Mouse (Mus musculus) spleen, postnatal 4 days (tissue): ENCODE results near the gene Zg16.
"Not testable (repeated sequence)": the region's sequence is repeated elsewhere in the genome, so short reads cannot be mapped to it uniquely, and the experiment has no call there.

Experiments used
- DNase-seq, 2 experiments: peaks; one replicate each; pipeline ENCODE4 v3.0.0; 2022; ENCODE audit warnings: low spot score in 2 of 2

Zg16 gene

DNA sequence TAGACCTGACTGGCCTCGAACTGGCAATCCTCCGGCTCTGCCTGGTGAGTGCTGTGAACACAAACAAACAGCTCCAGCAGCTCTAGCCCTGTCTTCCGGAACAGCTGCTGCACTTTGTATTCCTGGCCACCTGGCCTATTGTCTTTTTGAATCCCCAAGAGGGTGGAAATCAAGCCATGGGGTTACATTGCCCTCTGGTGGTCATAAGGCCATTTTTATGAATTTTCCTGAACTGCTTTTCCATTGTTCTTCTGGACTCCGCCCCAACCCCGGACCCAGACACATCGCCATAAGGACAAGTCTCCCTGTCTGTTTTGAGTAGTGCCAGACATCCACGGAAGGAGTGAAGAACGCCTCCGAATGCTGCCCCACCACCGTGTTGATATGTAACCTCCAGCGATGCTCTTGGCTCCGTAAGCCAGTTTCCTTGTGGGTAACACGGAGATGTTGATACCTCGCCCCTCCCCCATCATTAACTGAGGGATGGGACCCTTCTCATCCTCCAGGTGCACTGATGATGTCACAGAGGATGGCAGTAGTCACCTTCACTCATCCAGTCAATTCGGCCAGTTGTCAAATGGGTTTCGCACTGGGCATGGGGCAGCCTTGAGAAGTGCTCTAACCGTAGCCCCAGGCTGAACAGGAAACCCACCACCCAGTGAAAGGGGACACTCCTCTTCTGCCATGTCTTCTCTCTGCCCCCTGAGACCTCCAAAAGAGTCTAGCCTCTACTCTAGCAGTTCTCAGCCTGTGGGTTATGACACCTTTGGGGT, 17.6 kb upstream of the Zg16 start:
- peak; percentile 66 to 81 for DNase-seq

DNA sequence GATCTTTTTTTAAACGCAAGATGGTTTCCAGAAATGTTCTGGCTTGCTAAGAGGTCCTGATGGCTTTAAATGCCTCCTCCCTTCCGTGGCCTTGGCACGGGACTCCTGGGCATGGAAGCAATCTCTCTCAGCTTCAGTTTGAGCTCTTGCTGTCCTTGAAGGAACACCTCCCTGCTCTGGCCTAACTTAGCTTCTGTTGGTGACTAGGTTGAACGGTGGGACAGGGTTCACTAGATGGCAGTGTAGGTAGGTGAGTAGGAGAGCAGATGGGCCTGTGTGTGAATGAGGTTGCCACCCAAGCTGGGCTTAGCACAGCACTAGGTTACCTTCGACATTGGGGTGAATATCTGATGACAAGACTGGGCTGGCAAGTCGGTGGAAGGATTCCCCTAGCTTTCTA, 16.8 kb upstream of the Zg16 start:
- DNase-seq: no peak

DNA sequence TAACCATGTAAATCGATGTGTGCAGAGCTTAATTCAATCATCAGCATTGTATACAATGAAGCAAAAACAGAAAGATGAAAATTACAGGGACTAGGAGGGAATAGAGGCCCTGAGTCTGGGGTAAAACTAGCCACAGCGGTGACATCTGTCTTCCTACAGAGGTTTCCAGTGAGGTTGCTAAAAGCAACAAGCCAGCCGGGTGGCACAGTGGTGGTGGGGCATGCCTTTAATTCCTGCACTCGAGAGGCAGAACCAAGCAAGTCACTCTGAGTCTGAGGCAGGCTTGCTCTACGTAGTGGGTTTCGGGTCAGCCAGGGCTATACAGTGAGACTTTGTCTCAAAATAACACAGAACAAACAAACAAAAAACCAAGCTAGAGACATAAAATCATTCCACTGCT, 15.0 kb upstream of the Zg16 start:
- DNase-seq: no peak

GRCm38 (mm10) chr7:127101451-127102016, 14.4 kb upstream of the Zg16 start:
- DNase-seq: no peak

DNA sequence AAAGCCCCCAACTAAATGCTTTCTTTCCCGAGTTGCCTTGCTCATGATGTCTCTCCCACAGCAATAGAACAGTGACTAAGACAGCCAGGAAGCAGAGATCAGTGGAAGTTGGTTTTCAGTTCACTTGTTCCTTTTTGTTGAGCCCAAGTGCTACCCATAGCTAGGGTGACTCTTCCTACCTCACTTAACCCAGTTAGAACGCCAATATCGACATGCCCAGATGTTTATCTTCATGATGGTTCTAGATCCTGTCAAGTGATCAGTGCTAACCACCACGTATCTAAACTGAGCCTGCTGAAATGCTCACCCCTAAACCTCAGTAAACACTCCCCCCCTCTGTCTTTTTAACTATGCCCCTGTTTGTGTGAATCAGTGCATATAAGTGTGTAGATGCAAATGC, 12.4 kb upstream of the Zg16 start:
- DNase-seq: no peak

GRCm38 (mm10) chr7:127098950-127099349, 11.8 kb upstream of the Zg16 start:
- DNase-seq: no peak

- DNase-seq: no peak
Observed at GRCm38 (mm10) chr7:127098521-127098920, 11.4 kb upstream of the Zg16 start.

- DNase-seq: no peak
Observed at GRCm38 (mm10) chr7:127096456-127096855, 9.3 kb upstream of the Zg16 start.

DNA sequence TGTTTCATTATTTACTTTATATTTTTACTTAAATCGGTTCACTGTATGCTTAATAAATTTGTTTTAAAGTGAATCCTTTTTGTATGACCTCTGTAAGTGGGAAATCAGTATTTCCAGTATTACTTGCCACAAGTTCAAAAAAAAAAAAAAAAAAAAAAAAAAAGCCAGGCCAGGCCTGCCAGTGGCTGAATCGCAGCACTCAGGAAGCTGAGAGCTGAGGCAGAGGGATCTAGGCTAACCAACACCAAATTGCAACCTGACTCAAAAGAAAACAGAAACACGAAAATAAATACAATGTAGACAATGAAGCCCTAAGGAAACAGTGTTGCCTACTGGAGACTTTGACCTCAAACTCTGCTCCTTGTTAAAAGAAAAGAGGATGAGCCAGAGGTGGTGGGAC, 6.8 kb upstream of the Zg16 start:
- DNase-seq: no peak

GRCm38 (mm10) chr7:127091114-127091896, 4.2 kb upstream of the Zg16 start, which contains the start of gene AI467606:
AI467606 (plus strand) TSS chr7:127091359.
- peak; percentile 89 to 91 for DNase-seq

DNA sequence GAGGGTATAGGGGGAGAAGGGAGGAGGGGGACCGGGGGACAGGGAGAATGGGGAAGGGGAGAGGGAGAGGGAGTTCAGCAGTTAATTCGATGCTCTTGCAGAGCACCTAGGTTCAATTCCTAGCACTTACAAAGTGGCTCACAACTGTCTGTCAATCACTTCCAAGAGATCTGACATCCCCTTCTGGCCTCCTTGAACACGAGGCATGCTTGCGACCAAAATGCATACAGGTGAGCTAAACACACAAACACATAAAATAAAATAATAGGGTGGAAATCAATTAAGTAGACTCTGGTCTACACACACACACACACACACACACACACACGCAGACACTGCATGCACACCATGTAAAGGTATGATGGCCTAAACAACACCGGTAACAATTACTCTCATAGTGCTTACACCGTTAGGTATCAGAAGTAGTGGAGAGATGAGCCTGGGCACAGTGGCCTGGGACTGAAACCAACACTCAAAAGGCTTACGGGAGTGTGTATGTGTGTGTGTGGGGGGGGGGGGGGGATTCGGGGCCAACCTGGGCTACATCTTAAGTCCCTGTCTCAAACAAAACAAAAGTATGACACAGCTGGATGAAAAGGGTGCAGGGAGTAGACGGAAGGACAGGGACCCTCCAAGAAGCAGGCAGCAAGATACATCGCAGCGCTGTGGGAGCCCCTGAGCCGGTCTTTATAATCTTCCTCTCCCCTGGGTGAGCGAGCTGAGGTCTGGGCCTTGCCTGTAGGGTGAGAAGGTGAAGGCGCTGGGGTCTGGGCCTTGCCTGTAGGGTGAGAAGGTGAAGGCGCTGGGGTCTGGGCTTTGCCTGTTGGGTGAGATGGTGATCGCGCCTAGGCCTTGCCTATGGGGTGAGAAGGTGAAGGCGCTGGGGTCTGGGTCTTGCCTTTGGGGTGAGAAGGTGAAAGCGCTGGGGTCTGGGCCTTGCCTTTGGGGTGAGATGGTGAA, 3.3 kb upstream of the Zg16 start:
- DNase-seq: peak in 1 of 2 experiments; percentile 77

DNA sequence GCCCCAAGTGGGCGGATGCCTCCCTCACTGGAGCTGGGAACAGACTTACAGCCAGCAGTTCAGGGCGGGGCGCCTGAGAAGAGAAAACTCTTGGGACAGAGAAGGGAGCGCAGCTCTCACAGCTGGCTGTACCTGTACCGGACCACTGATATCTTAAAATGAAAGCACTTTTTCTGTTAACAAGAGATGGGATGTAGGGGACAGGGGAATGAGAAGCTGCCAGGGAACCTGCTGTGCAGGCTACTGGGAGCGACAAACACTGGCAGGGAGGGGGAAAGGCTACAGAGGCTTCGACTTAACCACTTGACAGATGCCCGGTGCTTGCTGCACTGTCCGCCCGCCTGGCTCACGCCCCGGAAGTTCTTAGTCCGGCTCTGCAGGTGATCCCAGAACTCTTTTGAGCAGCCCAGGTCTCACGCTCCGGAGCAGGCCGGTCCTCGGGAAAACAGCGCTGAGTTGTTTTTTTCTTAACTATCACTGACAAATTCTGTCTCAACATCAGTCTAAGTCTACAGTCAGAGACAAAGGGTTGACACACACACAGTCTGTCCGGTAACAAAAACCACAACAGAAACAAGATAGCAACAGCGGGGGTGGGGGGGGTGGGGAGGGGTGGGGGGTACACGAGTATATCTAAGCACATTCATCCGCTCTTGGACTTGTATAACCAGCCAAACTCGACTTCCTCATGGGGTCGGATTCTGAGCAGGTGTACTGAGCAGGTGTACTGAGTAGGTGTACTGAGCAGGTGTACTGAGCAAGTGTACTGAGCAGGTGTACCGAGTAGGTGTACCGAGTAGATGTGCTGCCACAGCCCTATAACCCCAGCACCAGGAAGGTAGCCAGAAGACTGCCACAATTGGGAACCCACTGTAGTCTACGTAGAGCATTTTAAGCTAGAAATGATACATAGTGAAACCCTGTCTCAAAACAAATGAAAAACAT, 2.0 kb upstream of the Zg16 start:
- DNase-seq: peak; percentile 64 to 83

GRCm38 (mm10) chr7:127088083-127088482, 955 bp upstream of the Zg16 start:
- DNase-seq: no peak

DNA sequence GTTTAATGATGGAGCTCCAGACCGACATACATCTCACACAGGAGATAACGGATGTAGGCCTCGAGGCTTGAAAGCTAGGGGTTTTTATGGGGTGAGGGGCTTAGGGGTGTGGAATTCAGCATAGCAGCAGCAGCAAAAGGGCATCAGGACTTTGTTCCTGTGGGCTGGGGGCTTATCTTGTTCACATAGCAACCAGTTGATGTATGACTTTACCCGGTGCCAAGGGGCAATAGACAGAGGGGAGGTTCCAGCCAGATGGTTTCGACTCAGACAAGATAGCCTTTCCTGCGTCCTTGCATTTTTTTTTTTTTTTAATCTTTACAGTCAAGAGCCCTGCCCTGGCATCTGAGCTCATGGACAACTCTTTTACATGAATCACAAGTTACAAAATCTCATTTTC, 1.4 kb downstream of the Zg16 start:
- DNase-seq: not testable (repeated sequence)

DNA sequence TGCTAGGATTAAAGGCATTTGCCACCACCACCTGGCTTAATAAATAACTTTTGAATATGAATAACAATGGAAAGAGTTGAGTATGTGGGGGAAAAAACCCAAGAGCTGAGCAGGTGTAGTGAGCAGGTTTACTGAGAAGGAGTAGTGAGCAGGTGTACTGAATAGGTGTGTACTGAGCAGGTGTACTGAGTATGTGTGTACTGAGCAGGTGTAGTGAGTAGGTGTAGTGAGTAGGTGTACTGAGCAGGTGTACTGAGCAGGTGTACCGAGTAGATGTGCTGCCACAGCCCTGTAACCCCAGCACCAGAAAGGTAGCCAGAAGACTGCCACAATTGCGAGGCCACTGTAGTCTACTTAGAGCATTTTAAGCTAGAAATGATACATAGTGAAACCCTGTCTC, 2.3 kb downstream of the Zg16 start:
- no peak for DNase-seq

- no peak for DNase-seq
Observed at GRCm38 (mm10) chr7:127083689-127084088, 3.4 kb downstream of the Zg16 start.

DNA sequence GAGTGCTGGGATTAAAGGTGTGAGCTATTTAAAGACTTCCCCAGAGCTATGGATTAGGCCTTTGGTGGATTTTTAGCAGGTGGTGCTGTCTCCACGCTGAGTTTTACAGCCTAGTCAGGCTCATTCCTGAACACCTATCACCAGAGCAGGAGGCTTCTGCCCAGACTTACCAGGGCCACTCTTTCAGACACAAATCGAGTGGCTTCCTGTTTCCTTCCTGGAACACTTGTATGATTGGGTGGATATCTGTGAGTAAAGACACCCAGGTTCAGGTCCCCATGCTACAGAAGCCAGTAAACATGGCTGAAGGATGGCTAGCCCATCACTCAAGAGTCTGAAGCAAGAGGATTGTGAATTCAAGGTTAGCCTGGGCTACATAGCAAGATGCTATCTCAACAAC, 4.1 kb downstream of the Zg16 start:
- DNase-seq: no peak

DNA sequence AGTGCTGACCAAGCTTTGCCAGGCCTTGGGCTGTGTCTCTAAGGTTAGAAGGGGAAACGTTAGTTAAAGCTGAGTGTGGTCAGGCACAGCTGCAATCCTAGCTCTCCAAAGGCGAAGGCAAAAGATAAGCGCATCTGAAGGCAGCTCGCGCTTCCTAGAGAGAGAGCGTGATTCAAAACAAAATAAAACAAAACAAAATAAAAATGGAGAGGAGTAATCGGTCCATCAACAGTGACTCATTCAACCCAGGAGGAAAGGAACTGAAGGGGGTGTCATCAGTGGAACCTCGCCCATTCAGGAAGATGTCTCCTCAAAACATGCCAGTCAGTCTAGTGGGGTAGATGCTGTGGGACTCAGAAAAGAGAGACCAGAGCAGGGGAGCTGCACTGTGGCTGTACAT, 4.9 kb downstream of the Zg16 start:
- DNase-seq: no peak

- no peak for DNase-seq
Observed at GRCm38 (mm10) chr7:127080045-127080444, 7.1 kb downstream of the Zg16 start.

GRCm38 (mm10) chr7:127077692-127078091, 9.4 kb downstream of the Zg16 start:
- no peak for DNase-seq
